Mouse (Mus musculus): ENCODE data around the gene Atp2b1. TPM values are rescaled to one million over a fixed set of nuclear protein-coding genes. Genes with fewer than 3 reads are reported as not detected.
"Not testable (repeated sequence)": the region's sequence is repeated elsewhere in the genome, so short reads cannot be mapped to it uniquely, and the experiment has no call there.

Gene Atp2b1
- total RNA-seq, 2 experiments from 2014 or later = 50.1 to 57.9 TPM

DNA sequence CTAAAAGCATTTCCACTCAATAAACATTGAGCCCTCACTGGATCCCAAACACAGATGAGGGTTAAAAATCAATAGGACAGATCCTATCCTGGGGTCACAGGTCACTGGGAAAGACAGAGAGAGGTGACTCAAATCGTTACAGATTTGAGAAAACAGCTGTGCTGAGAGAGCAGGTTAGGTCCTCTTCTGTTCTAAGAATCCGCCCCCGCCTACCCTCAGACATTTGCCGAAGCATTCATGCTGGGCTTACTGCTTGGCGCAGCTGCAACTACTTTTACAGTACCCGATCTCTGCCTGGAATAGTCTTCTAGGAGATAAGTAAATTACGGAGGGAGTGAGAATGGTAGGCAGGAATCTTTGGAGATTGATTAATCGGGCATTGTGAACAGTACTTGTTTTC, 47.9 kb downstream of the Atp2b1 start:
- DNase-seq = no peak

DNA sequence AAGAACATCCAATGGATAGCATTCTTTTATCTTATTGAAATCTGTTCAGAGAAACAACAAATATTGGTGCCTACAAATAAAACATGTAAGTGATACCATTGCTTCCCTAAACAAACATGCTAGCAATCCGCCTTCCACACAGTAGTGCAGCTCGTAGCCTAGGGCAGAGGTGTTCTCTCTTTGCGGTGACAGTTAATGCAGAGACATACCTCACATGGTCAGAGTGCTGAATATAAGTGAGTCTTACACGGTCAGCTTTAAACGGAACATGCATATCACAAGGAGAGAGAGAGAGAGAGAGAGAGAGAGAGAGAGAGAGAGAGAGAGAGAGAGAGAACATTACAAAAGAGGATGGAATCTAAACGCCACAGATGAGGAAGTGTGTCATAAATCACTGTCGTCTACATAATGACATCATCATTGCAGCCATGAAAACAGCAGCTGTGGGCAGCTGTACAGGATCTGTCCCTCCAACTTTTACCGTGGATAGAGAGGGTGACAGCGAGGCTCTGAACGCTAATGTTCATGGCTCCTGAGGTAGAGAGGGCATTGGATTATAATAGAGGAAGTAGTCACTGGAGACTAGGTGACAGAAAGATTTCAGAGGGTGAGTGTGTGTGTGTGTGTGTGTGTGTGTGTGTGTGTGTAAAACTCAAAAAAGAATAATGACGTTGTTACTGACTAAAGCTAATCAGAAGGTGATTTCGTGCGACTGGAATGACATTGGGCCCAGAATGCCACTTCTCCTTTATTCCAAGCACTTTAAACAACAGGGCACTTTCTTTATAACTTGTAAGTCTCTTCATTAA, 52.4 kb downstream of the Atp2b1 start:
- DNase-seq = no peak

GRCm38 (mm10) chr10:98967240-98967891, 53.2 kb downstream of the Atp2b1 start:
- DNase-seq = no peak

GRCm38 (mm10) chr10:98970917-98971316, 56.7 kb downstream of the Atp2b1 start:
- no peak for DNase-seq

GRCm38 (mm10) chr10:98972359-98972758, 58.2 kb downstream of the Atp2b1 start:
- no peak for DNase-seq

GRCm38 (mm10) chr10:98972912-98973605, 58.9 kb downstream of the Atp2b1 start:
- DNase-seq = no peak

- no peak for DNase-seq
These were observed 60.4 kb downstream of the Atp2b1 start for GRCm38 (mm10) chr10:98974645-98975044.

DNA sequence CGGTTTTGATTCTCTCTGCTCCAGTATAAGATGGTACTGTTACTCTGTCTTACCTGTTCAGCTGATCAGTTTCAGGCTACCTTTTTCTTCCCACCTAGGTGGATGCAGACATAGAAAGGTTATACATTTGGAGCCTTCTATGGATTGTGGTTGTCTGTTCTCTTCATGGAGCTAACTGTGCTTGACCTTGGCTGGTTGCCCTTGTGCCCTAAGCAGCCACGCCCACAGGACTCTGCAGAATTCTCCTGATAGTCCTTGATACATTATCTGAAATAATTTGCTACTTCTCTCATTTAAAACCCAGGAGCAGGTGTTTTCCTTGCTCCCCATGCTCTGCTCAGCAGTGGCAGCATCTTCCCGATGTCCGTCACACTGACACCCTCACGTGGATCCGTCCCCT, 61.4 kb downstream of the Atp2b1 start:
- peak; percentile 33 to 38 for DNase-seq

- DNase-seq = no peak
These were observed 62.8 kb downstream of the Atp2b1 start for GRCm38 (mm10) chr10:98976877-98977494.

- DNase-seq = no peak
These were observed 64.6 kb downstream of the Atp2b1 start for GRCm38 (mm10) chr10:98978766-98979165.

DNA sequence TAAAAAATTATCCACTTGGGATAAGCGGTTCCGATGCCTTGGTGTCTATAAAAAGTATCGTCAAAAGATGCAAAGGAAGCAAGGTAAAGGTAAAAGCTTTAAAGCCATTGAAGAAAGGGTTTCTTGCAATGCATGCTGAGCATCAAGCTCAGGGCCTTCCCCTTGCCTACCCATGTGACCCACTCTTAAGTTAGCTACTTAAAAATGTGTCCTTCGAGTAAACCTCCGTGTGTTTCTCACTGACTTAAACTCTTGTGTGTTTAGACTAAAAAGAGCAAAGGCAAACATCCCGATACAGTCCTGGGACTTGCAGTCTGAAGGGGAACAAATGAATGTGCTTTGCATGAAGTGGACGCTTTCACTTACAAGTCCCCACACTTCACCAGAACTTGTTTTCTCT, 65.1 kb downstream of the Atp2b1 start:
- DNase-seq = no peak

- DNase-seq = no peak
These were observed 65.7 kb downstream of the Atp2b1 start for GRCm38 (mm10) chr10:98979951-98980350.

DNA sequence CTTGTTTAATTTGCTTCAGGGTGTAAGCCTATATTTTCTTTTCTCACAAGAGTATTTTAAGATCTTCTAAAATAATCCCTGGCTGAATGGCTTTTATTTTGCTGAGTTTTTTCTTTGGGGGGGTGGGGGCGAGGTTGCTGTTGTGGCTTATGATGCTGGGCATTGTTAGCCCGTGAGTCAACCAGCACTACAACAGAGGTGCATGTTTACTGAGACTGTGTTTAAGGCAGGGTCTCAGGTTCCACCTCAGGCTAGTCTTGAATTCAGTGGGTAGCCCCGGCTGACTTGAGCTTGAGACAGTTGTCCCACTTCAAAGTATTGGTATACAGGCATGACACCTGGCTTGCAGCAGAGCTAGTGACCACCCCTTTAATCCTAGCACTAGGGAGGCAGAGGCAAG, 77.8 kb downstream of the Atp2b1 start:
- DNase-seq = no peak

DNA sequence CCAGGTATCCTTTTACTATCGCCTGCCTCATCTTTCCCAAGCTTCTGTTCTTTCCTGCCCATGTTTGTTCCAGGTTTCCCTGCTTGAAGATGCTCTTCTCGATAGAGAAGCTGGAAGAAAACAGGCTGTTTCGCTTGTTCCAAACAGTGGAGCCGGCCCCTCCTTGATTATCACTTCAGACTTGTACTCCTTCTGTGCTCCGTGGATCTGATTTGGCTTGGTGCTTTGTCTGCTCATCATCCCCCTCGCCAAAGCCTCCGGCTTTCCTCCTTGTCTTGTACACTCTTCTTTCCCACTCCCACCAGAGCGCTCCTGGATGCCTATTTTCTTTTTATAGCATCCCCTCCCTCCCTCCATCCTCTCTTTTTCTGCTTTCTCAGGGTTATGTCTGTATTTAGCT, 79.0 kb downstream of the Atp2b1 start:
- DNase-seq = no peak

DNA sequence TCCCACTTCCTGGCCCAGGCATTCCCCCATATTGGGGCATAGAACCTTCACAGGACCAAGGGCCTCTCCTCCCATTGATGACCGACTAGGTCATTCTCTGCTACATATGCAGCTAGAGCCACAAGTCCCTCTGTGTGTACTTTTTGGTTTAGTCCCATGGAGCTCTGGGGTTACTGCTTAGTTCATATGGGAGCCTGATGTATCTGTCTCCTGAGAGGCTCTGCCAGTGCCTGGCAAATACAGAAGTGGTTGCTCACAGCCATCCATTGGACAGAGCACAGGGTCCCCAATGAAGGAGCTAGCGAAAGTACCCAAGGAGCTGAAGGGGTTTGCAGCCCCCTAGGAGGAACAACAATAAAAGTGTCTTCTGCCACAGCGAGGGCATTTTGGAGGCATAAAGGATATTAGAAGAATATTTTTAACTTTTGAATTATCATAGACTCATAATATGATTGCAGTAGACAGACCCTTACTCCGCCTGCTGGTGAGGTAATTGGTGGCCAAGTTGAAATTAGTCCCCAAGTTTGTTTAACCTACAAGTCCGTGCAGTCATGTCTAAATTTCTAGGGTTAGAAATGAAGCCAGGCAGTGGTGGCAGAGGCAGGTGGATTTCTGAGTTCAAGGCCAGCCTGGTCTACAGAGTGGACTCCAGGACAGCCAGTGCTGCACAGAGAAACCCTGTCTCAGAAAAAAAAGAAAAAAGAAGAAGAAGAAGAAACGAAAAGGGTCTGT, 81.0 kb downstream of the Atp2b1 start:
- not testable (repeated sequence) for DNase-seq

GRCm38 (mm10) chr10:99004866-99005265, 90.7 kb downstream of the Atp2b1 start:
- DNase-seq = no peak

DNA sequence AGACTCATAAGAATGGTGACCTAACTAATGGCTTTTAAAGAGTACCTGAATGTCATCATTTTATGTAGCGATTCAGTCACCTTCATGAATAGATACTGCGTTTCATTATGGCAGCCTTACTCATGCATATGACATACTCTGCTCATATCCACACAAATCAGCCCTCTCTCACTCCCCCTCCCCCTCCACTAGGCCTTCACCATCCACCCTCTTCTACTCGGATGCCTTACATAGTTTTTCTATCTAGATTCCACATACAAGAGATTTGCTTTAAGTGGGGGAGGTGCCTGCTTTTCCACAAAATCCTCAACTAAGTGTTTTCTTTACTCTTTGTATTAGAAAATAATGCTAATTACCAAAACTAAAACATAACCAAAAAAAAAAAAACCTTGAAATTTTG, 96.9 kb downstream of the Atp2b1 start:
- DNase-seq = no peak

- DNase-seq = peak in 1 of 2 experiments; percentile 23
These were observed 97.9 kb downstream of the Atp2b1 start for GRCm38 (mm10) chr10:99012086-99012485.

DNA sequence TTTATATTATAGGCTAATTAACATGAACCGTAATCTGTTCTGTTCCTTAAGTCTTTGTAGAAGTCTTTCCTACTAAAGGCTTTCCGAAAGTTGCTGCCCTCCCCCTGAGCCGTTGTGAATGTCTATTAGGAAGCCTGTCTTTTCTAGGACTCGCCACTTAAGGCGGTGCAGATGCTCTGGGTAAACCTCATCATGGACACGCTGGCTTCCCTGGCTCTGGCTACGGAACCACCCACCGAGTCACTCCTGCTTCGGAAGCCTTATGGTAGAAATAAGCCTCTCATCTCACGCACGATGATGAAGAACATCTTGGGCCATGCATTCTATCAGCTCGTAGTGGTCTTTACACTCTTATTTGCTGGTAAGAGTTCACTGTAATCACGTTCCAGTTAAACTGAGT, 100.5 kb downstream of the Atp2b1 start:
- no peak for DNase-seq

- DNase-seq = no peak
These were observed 102.8 kb downstream of the Atp2b1 start for GRCm38 (mm10) chr10:99016996-99017395.

DNA sequence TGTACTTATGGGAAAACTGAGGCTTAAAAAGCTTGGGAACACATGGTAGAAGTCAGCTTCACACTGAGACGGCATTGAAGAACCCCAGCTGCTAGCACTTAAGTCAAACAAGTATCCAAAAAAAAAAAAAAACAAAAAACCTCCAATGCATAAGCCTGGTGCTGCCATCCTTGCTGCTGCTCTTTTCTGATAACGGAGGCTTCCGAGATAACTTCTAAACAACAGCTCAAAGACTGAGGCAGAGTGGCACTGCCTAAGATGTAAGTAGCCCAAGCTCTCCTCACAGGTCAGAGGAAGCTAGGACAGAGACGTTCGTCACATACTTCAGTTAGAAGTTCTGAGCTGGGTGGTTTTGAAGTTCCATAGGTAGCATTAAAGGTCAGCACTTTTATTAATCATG, 113.3 kb downstream of the Atp2b1 start:
- no peak for DNase-seq

DNA sequence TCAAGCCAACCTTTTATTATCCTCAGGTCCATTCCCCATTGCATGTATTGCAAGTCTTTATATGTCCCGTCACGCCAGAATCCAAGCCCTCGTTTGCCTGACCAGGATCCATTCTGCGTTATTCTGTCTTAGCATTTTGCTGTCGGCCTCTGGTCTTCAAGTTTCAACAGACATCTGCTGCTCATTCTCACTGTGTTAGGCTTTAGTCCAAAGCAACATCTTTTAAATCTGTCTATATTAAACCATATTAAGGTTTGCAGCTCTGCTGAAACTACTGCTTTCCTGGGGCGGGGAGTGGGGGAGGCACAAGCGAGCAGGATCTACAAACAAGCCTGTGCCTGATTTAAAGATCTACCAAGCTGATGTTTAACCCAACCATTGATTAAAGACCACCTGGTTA, 115.6 kb downstream of the Atp2b1 start:
- DNase-seq = no peak
